Mouse (Mus musculus): ENCODE data around the gene 4933406M09Rik.

The 4933406M09Rik gene

GRCm38 (mm10) chr1:134433002-134433401, 47.3 kb downstream of the 4933406M09Rik start:
- DNase-seq (ENCODE audit: low spot score), result no peak

GRCm38 (mm10) chr1:134433473-134433872, 47.7 kb downstream of the 4933406M09Rik start:
- DNase-seq (ENCODE audit: low spot score), result no peak

DNA sequence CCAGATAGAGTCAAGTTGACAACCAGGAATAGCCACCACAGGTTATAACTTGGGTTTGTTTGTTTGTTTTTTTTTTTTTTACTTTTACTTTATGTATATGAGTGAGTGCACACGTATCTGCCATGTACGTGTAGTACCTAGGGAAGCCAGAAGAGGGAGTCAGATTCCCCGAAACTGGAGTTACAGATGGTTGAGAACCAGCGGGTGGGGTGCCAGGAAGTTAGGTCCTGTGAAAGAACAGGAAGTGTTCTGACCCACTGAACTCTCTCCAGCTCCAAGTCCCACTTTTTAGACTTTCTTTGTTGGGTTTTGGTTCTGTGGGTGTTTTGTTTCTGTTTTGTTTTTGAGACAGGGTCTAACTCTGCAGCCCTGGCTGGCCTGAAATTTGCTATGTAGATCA, 49.7 kb downstream of the 4933406M09Rik start:
- no peak for DNase-seq (ENCODE audit: low spot score)

GRCm38 (mm10) chr1:134440437-134440836, 54.7 kb downstream of the 4933406M09Rik start:
- no peak for DNase-seq (ENCODE audit: low spot score)

Measured in ovary, adult 18-20 months (tissue).